Mouse (Mus musculus) liver, embryonic 16.5 days (tissue): ENCODE data around the gene Sgtb. TPM values are rescaled to one million over a fixed set of nuclear protein-coding genes. Genes with fewer than 3 reads are reported as not detected.
A peak's percentile ranks its signal among the peaks of the same experiment; 100 is the strongest.

Experiments used
- ATAC-seq: fragments of 200-750 bp; cut with Nextera tagmentation; 2 replicates; pipeline ENCODE4 v1.8.0; 2017; ENCODE audit warnings: low read depth, mild to moderate bottlenecking, moderate number of reproducible peaks, moderate library complexity
- H3K27ac ChIP-seq: fragments of 300-500 bp; sonication (generic); 2 replicates; pipeline ENCODE4 v1.5.1; 2014; ENCODE audit warnings: mild to moderate bottlenecking, low read length
- H3K27me3 ChIP-seq: fragments of 300-500 bp; sonication (generic); 2 replicates; pipeline ENCODE4 v1.6.1; 2014; ENCODE audit warnings: low read depth, low read length, mixed read lengths; ENCODE audit not compliant: control insufficient read depth, insufficient read depth
- H3K36me3 ChIP-seq: fragments of 300-500 bp; sonication (generic); 2 replicates; pipeline ENCODE4 v1.6.1; 2014; ENCODE audit warnings: mild to moderate bottlenecking; ENCODE audit not compliant: control insufficient read depth, insufficient read depth
- H3K4me1 ChIP-seq: fragments of 300-500 bp; sonication (generic); 2 replicates; pipeline ENCODE4 v1.6.1; 2014; ENCODE audit warnings: low read depth, low read length, mixed read lengths; ENCODE audit not compliant: control insufficient read depth
- H3K4me2 ChIP-seq: fragments of 300-500 bp; sonication (generic); 2 replicates; pipeline ENCODE4 v1.6.1; 2014; ENCODE audit warnings: low read depth, low read length, mixed read lengths
- H3K4me3 ChIP-seq: fragments of 300-500 bp; sonication (generic); 2 replicates; pipeline ENCODE4 v1.5.1; 2014; ENCODE audit warnings: low read depth, mild to moderate bottlenecking, low read length
- H3K9ac ChIP-seq: fragments of 300-500 bp; sonication (generic); 2 replicates; pipeline ENCODE4 v1.6.1; 2014; ENCODE audit warnings: low read depth, low read length
- H3K9me3 ChIP-seq: fragments of 300-500 bp; sonication (generic); replicated peaks from 2 replicates; pipeline ENCODE4 v1.6.1; 2016; ENCODE audit warnings: low read length; ENCODE audit not compliant: control insufficient read depth
- WGBS: fragments of 180-500 bp; shearing (Covaris S2); extraction: QIAGEN DNeasy Blood & Tissue Kit; methylation state at CpG from one replicate; pipeline ENCODE4 v1.1.7; 2014; ENCODE audit not compliant: insufficient replicate concordance; 5-methylcytosine and 5-hydroxymethylcytosine counted together
- polyA plus RNA-seq: library from polyadenylated mRNA; unstranded; fragments of >200 nt; fragmentation: Nextera tagmentation; extraction: Ambion mirVana; gene quantifications from 2 replicates; pipeline ENCODE4 v1.2.1, GENCODE M21; 2015

The Sgtb gene
- polyA plus RNA-seq, 1 experiment from 2014 or later: 0.54 TPM

DNA sequence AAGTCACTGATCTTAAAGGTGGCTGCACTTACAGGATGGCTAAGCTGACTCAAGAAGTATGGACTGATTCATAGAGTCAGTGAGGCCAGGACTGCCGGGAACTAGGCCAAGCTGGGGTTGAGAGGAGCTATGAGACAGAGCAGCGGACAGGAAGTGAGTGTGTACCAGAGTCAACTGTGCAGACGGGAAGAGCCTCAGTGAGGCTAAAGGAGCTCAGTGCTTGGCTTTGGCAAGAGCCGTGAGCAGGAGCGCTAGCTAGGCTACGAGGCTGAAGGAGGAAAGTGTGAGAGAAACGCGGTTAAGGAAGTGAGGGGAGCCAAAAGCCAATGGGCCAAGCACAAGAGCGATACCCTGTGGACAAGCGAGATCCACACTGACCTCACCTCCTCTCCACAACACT, 34.8 kb upstream of the Sgtb start:
- no peaks in the 10 kb centered on the region for H3K27me3 ChIP-seq
- no peak overlapping the region for H3K4me2 ChIP-seq
- no peak overlapping the region for H3K27ac ChIP-seq
- 42% methylated on average over 10 of the region's 10 CpGs for WGBS
- no peak overlapping the region for H3K4me3 ChIP-seq
- no peak overlapping the region for H3K9ac ChIP-seq
- peak; percentile 47 for ATAC-seq
- no peaks in the 10 kb centered on the region for H3K9me3 ChIP-seq
- H3K4me1 ChIP-seq: no peaks in the 10 kb centered on the region
- H3K36me3 ChIP-seq: no peaks in the 10 kb centered on the region

DNA sequence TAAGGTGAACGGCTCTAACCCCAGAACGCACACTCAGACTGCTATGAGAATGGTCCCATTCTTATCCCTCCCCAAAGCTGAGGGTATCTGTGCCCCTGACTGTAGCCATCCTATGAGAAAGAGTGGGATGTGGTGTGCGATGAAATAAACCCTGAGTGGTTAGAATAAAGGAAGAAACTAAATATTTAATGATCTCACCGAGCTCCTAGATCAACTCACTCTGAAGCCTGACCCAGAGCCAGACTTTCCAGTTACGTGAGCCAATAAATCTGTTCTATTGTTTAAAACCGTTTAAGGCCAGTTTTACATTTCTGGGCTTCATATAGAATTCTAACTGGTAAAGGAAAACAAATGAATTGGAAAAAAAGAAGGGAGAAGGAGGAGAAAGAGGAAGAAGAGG, 32.5 kb upstream of the Sgtb start:
- Histone ChIP-seq H3K27ac (no peak overlapping the region), H3K9me3 (no peaks in the 10 kb centered on the region), H3K27me3 (no peaks in the 10 kb centered on the region), H3K4me1 (no peaks in the 10 kb centered on the region), H3K9ac (no peak overlapping the region), H3K4me2 (no peak overlapping the region), H3K4me3 (no peak overlapping the region), H3K36me3 (no peaks in the 10 kb centered on the region)
- no peak for ATAC-seq
- 73% methylated on average over 6 of the region's 6 CpGs for WGBS

DNA sequence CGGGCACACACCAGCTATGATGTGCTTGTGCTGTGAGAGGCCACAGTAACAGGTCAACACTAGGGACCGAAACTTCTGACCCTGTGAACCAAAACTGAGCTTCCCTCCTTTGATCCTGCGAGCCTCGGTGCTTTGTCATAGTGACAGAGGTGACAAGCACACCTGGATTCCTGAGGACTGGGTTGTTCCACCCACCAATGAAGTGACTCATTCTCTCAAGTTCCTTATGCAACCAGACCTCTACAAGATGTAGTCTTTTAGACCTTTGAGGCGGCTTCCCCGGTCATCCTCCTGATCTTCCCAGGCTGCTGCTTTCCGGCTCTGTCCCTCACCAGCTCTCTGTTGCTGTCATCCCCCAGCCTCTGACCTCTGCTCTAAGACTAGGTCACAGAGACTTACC, 27.0 kb upstream of the Sgtb start:
- Histone ChIP-seq H3K36me3 (no peaks in the 10 kb centered on the region), H3K9ac (no peak overlapping the region), H3K9me3 (no peaks in the 10 kb centered on the region), H3K4me1 (no peaks in the 10 kb centered on the region), H3K27ac (no peak overlapping the region), H3K27me3 (no peaks in the 10 kb centered on the region), H3K4me3 (no peak overlapping the region), H3K4me2 (no peak overlapping the region)
- no peak for ATAC-seq
- 73% methylated on average over 7 of the region's 7 CpGs for WGBS

DNA sequence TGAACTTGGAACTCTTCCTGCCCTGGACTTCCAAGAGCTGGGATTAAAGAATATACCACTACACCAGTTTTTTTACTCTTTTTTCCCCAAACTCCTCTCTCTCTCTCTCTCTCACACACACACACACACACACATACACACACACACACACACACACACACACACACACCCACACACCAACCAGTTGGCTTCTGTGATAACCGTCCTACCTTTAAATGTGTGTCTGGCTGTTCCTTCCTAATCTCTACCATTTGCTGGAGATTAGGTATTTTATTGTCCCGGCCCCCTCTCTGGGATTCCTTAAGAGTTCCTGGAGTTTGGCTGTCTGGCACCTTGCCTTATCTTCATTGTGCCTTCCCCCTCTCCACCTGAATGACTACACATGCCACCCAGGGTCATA, 24.9 kb upstream of the Sgtb start:
- 21% methylated on average over 2 of the region's 2 CpGs for WGBS
- H3K36me3 ChIP-seq: no peaks in the 10 kb centered on the region
- H3K4me2 ChIP-seq: no peak overlapping the region
- H3K9ac ChIP-seq: no peak overlapping the region
- no peak overlapping the region for H3K4me3 ChIP-seq
- no peak for ATAC-seq
- no peaks in the 10 kb centered on the region for H3K9me3 ChIP-seq
- no peaks in the 10 kb centered on the region for H3K27me3 ChIP-seq
- no peaks in the 10 kb centered on the region for H3K4me1 ChIP-seq
- H3K27ac ChIP-seq: no peak overlapping the region

DNA sequence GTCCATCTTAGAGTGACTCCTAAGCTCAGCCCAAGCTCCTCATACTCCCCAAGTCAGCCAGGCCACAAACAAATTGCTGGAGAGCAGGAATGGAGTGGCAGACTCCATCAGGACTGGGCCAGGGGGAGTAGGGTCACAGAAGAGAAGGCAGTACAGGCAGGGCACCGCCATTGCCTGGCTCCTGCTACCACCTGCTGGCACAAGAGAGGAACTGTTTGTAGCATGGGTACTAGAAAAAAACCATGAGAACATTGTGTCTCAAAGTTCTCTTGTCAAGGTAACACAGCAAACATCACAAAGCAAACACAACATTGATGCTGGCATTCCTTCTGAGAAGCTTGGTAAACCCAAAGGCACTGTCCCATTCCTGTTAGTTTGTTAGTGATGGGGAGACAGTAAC, 20.2 kb upstream of the Sgtb start:
- no peak overlapping the region for H3K9ac ChIP-seq
- ATAC-seq: 0 out of 2 replicates have a peak, but pooled peaks have one; percentile 24
- H3K4me2 ChIP-seq: no peak overlapping the region
- H3K27me3 ChIP-seq: no peaks in the 10 kb centered on the region
- no peaks in the 10 kb centered on the region for H3K36me3 ChIP-seq
- H3K9me3 ChIP-seq: no peaks in the 10 kb centered on the region
- H3K4me3 ChIP-seq: no peak overlapping the region
- no peak overlapping the region for H3K27ac ChIP-seq
- WGBS: 24% methylated on average over 1 of the region's 1 CpGs
- no peaks in the 10 kb centered on the region for H3K4me1 ChIP-seq

DNA sequence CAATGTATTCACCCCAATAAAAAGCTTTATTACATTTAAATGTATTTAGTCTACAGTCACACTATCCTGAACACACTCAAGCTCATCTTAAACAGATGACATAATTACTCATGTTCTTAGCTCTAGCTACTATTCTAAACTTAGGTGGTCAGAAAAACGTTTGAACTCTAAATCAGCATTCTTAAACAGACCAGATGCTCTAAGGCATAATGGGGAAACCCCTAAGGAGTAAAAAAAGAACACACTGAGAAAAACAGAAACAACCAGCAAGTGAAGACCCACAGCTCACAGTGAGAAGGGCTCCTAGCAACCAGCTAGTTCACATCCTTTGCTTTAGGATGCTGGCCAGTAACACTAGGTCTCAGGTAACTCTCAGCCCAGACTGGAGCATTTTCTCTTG, 17.8 kb upstream of the Sgtb start:
- Histone ChIP-seq H3K4me1 (no peaks in the 10 kb centered on the region), H3K4me2 (no peak overlapping the region), H3K27ac (no peak overlapping the region), H3K9ac (no peak overlapping the region), H3K4me3 (no peak overlapping the region), H3K9me3 (no peaks in the 10 kb centered on the region), H3K27me3 (no peaks in the 10 kb centered on the region), H3K36me3 (no peaks in the 10 kb centered on the region)
- WGBS: 17% methylated on average over 1 of the region's 1 CpGs
- no peak for ATAC-seq

DNA sequence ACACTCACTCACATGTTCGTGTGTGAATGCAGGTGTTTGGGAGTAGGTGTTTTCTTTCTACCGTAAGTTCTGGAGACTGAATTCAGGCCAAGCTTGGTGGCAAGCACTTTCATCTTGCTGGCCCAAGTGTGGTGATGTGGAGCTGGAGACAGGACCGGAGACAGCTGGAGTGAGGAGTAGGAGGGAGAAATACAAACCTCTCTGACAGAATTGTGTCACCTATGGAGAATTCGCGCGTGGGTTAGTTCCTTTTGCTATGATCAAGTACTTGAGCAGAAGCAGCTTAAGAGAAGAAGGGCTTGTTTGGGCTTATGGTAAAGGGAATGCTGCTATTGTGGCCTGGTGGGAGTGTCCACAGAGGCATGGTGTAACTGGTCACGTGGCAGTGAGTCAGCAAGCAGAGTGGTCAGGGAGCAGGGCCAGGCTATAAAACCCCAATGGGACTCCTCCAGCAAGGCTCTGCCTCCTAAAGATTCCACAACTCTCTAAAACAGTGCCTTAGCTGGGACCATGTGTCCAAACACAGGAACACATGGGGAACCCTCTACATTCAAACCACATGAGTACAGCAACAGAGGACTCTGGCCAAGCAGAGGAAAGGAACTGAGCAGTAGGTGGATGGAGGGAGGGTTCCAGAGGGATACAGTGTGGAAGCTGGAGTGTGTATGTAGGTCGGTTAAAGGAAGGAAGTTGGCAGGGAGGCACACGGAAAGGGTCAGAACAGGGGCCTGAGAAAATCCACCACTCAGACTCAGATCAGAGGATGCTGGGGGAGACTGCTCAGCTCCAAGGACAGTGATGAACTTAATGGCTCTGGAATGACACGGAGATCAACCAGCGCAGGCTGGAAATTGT, 14.8 kb upstream of the Sgtb start:
- ATAC-seq: peak; percentile 50; the same call in 1 of the 2 replicates
- Histone ChIP-seq H3K9me3 (no peaks in the 10 kb centered on the region), H3K9ac (no peak overlapping the region), H3K27ac (no peak overlapping the region), H3K4me2 (no peak overlapping the region), H3K27me3 (no peaks in the 10 kb centered on the region), H3K36me3 (no peaks in the 10 kb centered on the region), H3K4me3 (no peak overlapping the region), H3K4me1 (no peaks in the 10 kb centered on the region)
- WGBS: 62% methylated on average over 11 of the region's 11 CpGs

DNA sequence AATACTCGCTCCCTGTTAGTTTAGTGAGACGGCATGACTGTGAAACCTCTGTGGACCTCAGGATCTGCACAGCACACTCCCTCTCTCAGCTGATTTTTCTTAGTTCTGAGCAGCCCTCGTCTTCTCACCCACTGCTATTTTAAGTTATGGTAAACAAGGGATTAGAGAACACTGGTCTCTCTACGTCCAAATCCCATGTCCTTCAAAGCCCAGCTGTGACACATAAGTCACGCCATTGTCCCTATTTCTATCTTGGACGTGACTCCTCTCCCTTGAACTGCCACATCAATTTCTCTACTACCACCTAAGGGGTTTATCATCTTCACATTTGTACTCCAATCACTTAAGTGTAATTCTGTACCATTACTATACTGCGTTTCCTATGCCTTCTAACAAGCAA, 13.6 kb upstream of the Sgtb start:
- WGBS: 52% methylated on average over 7 of the region's 7 CpGs
- no peak overlapping the region for H3K27ac ChIP-seq
- no peak overlapping the region for H3K9ac ChIP-seq
- H3K9me3 ChIP-seq: no peaks in the 10 kb centered on the region
- no peaks in the 10 kb centered on the region for H3K27me3 ChIP-seq
- ATAC-seq: no peak
- H3K36me3 ChIP-seq: no peaks in the 10 kb centered on the region
- H3K4me1 ChIP-seq: no peaks in the 10 kb centered on the region
- H3K4me3 ChIP-seq: no peak overlapping the region
- H3K4me2 ChIP-seq: no peak overlapping the region

DNA sequence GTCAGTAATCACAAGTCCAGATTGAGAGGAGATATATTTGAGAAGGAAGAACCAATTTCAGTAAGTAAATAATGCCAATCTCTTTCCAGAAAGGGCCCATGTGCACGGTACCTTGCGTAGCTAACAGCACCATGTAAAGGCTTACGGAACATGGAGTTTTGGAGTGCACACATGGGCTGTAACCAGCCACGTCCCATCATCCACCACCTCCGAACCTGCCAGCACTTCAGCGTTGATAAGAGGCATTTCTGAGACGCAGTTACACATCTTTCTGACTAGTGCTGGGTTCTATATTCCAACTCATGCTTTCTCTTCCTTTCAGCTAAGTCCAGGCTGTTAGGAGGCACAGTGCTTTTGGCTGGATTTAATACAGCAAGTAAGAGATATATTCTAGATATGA, 12.4 kb upstream of the Sgtb start:
- Histone ChIP-seq H3K4me3 (no peak overlapping the region), H3K4me1 (no peaks in the 10 kb centered on the region), H3K27me3 (no peaks in the 10 kb centered on the region), H3K36me3 (no peaks in the 10 kb centered on the region), H3K27ac (no peak overlapping the region), H3K4me2 (no peak overlapping the region), H3K9me3 (no peaks in the 10 kb centered on the region), H3K9ac (no peak overlapping the region)
- ATAC-seq: no peak
- 71% methylated on average over 7 of the region's 7 CpGs for WGBS
